Mouse (Mus musculus) midbrain, embryonic 15.5 days (tissue): ENCODE results near the gene Gm49393. TPM values are rescaled to one million over a fixed set of nuclear protein-coding genes. Genes with fewer than 3 reads are reported as not detected.

Experiments used
- polyA plus RNA-seq: library from polyadenylated mRNA; unstranded; fragments of >200 nt; fragmentation: Nextera tagmentation; extraction: Ambion mirVana; gene quantifications from 2 replicates; pipeline ENCODE4 v1.2.1, GENCODE M21; 2015

The Gm49393 gene
- polyA plus RNA-seq, 1 experiment from 2014 or later = not detected

Other genes with a start within 250 kb of the Gm49393 start
- gene BC051665, start 149.2 kb downstream of the Gm49393 start, polyA plus RNA-seq = not detected in 2 replicates
- not detected in 2 replicates for gene Ctsll3, start 132.7 kb downstream of the Gm49393 start, polyA plus RNA-seq
- gene 4930486L24Rik, start 71.1 kb downstream of the Gm49393 start, polyA plus RNA-seq = 0.12 TPM in 1 of 2 replicates, not detected in the other
- 0.28 TPM in 1 of 2 replicates, not detected in the other for gene Gm49392, start 38.7 kb downstream of the Gm49393 start, polyA plus RNA-seq
- gene Ctla2b, start 38.1 kb downstream of the Gm49393 start, polyA plus RNA-seq = 1.8 and 2.0 TPM in 2 replicates
- gene Tpbpb, start 30.7 kb downstream of the Gm49393 start, polyA plus RNA-seq = not detected in 2 replicates
- 0.19 and 1.4 TPM in 2 replicates for gene Gm49391, start 981 bp upstream of the Gm49393 start, polyA plus RNA-seq
- gene Ctla2a, start 1.0 kb upstream of the Gm49393 start, polyA plus RNA-seq = 15.6 and 15.8 TPM in 2 replicates
- not detected in 2 replicates for gene Tpbpa, start 6.4 kb upstream of the Gm49393 start, polyA plus RNA-seq
- gene Ctsj, start 70.4 kb upstream of the Gm49393 start, polyA plus RNA-seq = not detected in 2 replicates
- not detected in 2 replicates for gene Ctsq, start 105.0 kb upstream of the Gm49393 start, polyA plus RNA-seq
- not detected in 2 replicates for gene Ctsr, start 228.7 kb upstream of the Gm49393 start, polyA plus RNA-seq